Mouse (Mus musculus) effector memory CD4-positive, alpha-beta T cell, adult 5 months (primary cell): ENCODE results near the gene Armc10. TPM values are rescaled to one million over a fixed set of nuclear protein-coding genes. Genes with fewer than 3 reads are reported as not detected.

Experiments
- polyA plus RNA-seq: library from polyadenylated mRNA; unstranded; fragments of 100-300 nt; shearing (Covaris generic); gene quantifications from one replicate; pipeline ENCODE4 v1.2.1, GENCODE M21; 2017

Armc10 gene
- polyA plus RNA-seq = 18.8 TPM

DNA sequence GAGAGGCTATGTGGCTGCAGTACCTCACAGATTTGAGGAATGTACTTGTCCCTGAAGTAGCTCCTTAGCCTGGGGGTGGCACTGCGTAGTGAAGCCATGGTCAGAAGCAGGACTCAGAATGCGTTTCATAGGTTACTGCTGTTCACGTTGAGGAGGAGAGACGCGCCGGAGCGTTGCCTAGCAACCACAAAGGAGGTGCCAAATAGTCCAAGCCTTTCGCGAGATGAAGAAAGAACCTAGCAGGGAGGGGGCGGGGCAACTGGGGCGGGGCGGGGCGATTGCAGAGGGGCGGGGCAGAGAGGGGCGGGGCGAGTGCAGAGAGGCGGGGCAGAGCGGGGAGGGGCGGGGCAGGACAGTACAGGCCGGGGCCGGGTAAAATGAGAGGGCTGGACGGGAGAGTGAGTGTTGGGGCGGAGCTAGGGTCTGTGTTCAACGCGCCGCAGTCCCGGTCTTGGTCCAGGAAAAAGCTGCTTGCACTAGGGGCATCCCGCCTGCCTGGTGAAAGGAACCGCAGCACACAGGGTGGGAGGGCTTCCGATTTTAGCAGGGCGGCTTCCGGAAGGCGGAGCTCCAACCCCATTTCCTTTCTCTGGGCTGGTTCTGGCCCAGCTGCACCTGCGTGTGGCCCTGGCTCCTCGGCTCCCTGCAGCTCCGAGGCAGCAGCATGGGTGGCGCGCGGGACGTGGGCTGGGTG, at the start of gene Armc10, which contains the start of gene Fbxl13:
Gene Armc10, plus strand, starts transcription at position 375 of the 694 bp plus-strand sequence.
Gene Fbxl13, minus strand, starts transcription at position 196 of the 694 bp plus-strand sequence.

DNA sequence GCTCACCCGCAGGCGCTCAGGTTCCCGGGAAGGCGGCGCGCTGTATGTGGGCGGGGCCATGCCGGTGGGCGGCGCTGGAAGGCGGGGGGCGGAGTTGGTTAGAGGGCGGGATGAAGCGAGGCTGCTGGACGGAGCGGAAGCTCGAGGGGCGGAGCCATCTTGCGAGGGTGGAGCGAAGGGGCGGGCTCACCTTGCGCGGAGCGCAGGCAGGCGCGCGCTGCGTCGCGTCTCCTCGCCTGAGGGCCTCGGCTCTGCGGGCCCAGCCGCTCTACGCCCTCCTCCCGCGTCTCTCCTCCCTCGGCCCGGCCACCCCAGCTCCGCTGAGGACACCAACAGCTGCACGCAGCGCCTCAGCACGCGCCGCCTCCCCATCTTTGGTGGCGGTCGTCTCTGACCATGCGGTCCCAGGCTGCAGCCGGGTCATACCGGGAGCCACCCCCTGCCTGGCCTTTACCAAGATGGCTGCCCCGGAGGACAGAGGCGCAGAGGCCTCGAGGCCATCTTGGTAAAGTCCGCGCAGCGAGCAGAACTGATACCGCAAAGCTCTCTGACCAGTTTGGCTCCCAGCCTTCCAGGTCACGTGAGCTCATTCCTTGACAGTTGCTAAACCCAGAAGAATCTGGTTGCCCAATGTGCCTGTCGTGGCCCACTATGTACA, 55.9 kb downstream of the Armc10 start, which contains the start of gene Napepld:
Gene Napepld, minus strand, starts transcription at position 46 of the 658 bp plus-strand sequence.

Other genes starting within 250 kb of the Armc10 start
- gene Ccdc146, start 221.1 kb upstream of the Armc10 start, polyA plus RNA-seq = not detected
- 2.5 TPM for gene Fam185a, start 220.9 kb upstream of the Armc10 start, polyA plus RNA-seq
- gene Lrrc17, start 102.3 kb upstream of the Armc10 start, polyA plus RNA-seq = not detected
- not detected for gene Fbxl13, start 179 bp upstream of the Armc10 start, polyA plus RNA-seq
- gene Napepld, start 55.6 kb downstream of the Armc10 start, polyA plus RNA-seq = 1.2 TPM
- gene Pmpcb, start 91.3 kb downstream of the Armc10 start, polyA plus RNA-seq = 45.8 TPM
- gene Dnajc2, start 139.4 kb downstream of the Armc10 start, polyA plus RNA-seq = 58.4 TPM
- gene Psmc2, start 139.5 kb downstream of the Armc10 start, polyA plus RNA-seq = 96.1 TPM
- gene Slc26a5, start 219.8 kb downstream of the Armc10 start, polyA plus RNA-seq = not detected